Mouse (Mus musculus) kidney, adult 11 months (tissue): ENCODE measurements around the gene Corin.

Source experiments
- DNase-seq: peaks from one replicate; pipeline ENCODE4 v3.0.0; 2022

The Corin gene

GRCm38 (mm10) chr5:72298418-72299104, 205.7 kb downstream of the Corin start:
- no peak for DNase-seq

GRCm38 (mm10) chr5:72285077-72285476, 219.2 kb downstream of the Corin start:
- DNase-seq = no peak

- DNase-seq = no peak
Observed at GRCm38 (mm10) chr5:72282907-72283306, 221.4 kb downstream of the Corin start.

GRCm38 (mm10) chr5:72269652-72270051, 234.6 kb downstream of the Corin start:
- no peak for DNase-seq

- DNase-seq = no peak
Observed at GRCm38 (mm10) chr5:72269204-72269603, 235.1 kb downstream of the Corin start.

GRCm38 (mm10) chr5:72266955-72267535, 237.2 kb downstream of the Corin start:
- peak; percentile 61 for DNase-seq

GRCm38 (mm10) chr5:72264195-72264751, 240.0 kb downstream of the Corin start:
- DNase-seq = no peak

GRCm38 (mm10) chr5:72261802-72262324, 242.4 kb downstream of the Corin start:
- DNase-seq = no peak

GRCm38 (mm10) chr5:72259298-72259621, 245.0 kb downstream of the Corin start:
- DNase-seq = no peak

- DNase-seq = no peak
Observed at GRCm38 (mm10) chr5:72258409-72259297, 245.6 kb downstream of the Corin start.

- DNase-seq = no peak
Observed at GRCm38 (mm10) chr5:72257084-72257483, 247.2 kb downstream of the Corin start.

GRCm38 (mm10) chr5:72254958-72255357, 249.3 kb downstream of the Corin start:
- no peak for DNase-seq

- DNase-seq = no peak
Observed at GRCm38 (mm10) chr5:72250180-72250579, 254.1 kb downstream of the Corin start.
